Mouse (Mus musculus): Measurements from ENCODE around the gene Usp44. TPM values are rescaled to one million over a fixed set of nuclear protein-coding genes. Genes with fewer than 3 reads are reported as not detected.
"Not testable (repeated sequence)": the region's sequence is repeated elsewhere in the genome, so short reads cannot be mapped to it uniquely, and the experiment has no call there.

The Usp44 gene
- polyA plus RNA-seq (2015; fragmentation: Nextera tagmentation; extraction: Ambion mirVana): 0.12 TPM in 1 of 2 replicates, not detected in the other

DNA sequence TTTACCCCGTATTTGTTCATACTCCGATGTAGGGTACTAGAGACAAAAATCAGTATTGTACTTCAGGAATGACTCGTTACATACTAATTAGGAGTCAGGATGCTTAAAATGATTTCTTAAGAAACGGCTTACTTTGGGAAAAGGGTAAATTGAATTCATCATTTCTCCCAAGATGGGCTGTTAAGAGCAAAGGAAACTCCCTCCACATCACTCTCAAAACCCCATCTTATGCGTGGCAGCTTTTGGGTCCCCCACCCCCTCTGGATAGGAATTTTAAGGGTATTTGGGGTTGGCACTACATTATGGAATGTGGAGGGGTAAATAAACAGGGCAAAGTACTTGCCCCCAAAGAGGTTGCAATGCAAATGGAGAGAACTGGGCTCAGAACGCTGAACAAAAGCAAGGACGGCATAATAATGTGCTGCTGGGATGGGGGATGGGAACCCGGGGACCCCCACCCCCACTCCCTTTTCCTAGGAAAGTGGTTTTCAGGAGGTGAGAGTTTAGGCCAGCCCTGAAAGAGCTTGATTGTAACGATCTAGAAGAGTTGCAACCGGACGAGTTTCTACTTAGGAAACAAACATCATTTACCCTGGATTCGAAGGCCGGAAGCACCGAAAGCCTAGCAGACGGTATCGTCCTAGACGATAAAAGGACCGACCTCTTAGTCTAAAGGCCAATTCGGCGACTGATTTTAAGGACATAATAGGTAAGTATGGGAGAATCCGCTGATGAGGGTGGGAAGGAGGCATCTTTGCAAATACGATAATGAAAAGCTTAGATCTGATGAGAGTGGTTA lies at the start of gene Usp44:
Usp44 (plus strand) TSS at position 625 of the 799 bp plus-strand sequence.
- Histone ChIP-seq H3K9ac (replicated peaks; ENCODE audit: low read depth) (no peak within 1 kb of the TSS), H3K4me2 (replicated peaks; ENCODE audit: low read depth, low read length) (peak within 1 kb of the TSS; percentile 27), H3K4me1 (ENCODE audit: insufficient read depth, low read depth, low read length) (peaks cover 9% of the 10 kb centered on the region), H3K27ac (ENCODE audit: low read length) (no peak within 1 kb of the TSS), H3K4me3 (ENCODE audit: low read depth, low read length) (peak within 1 kb of the TSS; percentile 12), H3K36me3 (ENCODE audit: insufficient read depth, low read length) (no peaks in the 10 kb centered on the region), H3K9me3 (ENCODE audit: low read length) (no peaks in the 10 kb centered on the region), H3K27me3 (replicated peaks; ENCODE audit: insufficient read depth, low read length) (peaks cover 35% of the 10 kb centered on the region)
- DNase-seq (ENCODE audit: low spot score) (no peak), ATAC-seq (no peak)
- WGBS: 14% methylated on average over 22 of the region's 22 CpGs
- TF ChIP-seq CTCF (IDR thresholded peaks at IDR 0.05) (no peak), EP300 (IDR thresholded peaks at IDR 0.05) (no peak)

DNA sequence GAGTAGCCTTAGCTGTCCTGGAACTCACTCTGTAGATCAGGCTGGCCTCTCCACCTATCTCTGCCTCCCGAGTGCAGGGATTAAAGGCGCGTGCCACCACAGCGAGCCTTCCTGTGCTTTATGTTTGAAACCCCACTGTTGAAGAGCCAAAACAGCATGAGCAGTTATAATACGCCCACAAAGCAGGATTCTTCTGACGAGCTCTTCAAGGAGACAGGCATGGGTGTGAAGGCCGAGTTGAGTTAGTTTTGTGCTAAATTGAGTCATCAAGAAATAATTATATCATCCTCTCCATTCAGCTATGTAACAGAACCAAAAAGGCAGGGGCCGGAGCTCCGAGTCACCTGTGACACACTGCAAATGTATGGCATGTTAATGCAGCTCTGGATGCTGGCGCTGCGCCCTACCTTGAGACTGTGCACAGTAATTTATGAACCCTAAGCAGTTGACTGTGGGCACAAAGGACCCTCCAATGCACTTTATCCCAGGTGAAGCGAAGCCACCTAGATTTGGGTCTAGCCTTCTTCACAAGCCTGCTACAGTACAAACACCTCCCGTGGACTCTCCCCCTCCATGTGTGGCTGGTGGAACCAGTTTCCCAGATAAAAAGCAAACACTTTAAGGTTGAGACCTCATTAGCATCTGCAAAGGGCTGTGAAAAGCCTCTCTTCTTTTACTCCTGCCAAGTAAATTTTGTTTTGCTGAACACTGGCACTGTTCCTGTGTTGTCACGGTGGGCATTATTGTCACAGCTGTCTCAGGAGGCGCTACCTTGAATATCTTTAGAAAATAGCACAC lies 47.9 kb upstream of the Usp44 start:
- DNase-seq (ENCODE audit: low spot score) (peak; percentile 60), ATAC-seq (peak; percentile 48; the same call in 1 of the 2 replicates)
- Histone ChIP-seq H3K4me2 (replicated peaks; ENCODE audit: low read depth, low read length) (no peak overlapping the region), H3K27ac (ENCODE audit: low read length) (no peak overlapping the region), H3K9ac (replicated peaks; ENCODE audit: low read depth) (no peak overlapping the region), H3K27me3 (replicated peaks; ENCODE audit: insufficient read depth, low read length) (no peaks in the 10 kb centered on the region), H3K4me3 (ENCODE audit: low read depth, low read length) (no peak overlapping the region), H3K9me3 (ENCODE audit: low read length) (no peaks in the 10 kb centered on the region), H3K4me1 (ENCODE audit: insufficient read depth, low read depth, low read length) (no peaks in the 10 kb centered on the region), H3K36me3 (ENCODE audit: insufficient read depth, low read length) (no peaks in the 10 kb centered on the region)
- TF ChIP-seq EP300 (IDR thresholded peaks at IDR 0.05) (no peak), CTCF (IDR thresholded peaks at IDR 0.05) (no peak)
- 52% methylated on average over 15 of the region's 15 CpGs for WGBS

DNA sequence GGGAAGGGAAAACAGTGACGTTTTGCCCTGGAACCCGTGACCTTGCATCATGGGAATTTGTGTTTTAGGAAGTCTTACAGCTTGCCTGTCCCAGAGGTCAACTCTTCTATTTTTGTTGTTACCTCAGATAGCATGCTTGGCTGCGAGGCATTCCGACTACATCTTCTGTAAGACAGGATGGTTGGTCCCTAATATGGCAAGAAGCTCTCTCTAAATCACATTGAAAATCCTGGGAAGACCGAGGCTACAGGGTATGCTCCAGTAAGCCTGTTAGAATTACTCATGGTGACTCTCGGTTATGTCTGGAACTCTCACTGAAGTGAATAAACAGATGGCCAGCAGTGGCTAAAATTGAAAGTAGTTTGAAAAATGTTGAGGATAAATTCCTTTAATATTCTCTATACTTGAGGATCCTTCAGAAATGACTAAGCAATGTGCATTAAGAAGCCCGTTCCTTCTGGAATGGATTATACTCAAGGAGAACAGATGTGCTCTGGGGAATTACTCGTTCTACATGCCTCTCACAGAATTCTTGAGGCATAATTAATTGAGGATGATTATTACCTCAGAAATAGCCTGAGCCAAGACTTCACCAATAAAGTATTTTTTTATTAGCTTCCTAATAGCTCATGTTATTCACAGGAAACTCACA lies 31.5 kb upstream of the Usp44 start:
- Histone ChIP-seq H3K4me1 (ENCODE audit: insufficient read depth, low read depth, low read length) (no peaks in the 10 kb centered on the region), H3K9ac (replicated peaks; ENCODE audit: low read depth) (no peak overlapping the region), H3K9me3 (ENCODE audit: low read length) (no peaks in the 10 kb centered on the region), H3K27ac (ENCODE audit: low read length) (no peak overlapping the region), H3K27me3 (replicated peaks; ENCODE audit: insufficient read depth, low read length) (no peaks in the 10 kb centered on the region), H3K4me3 (ENCODE audit: low read depth, low read length) (no peak overlapping the region), H3K36me3 (ENCODE audit: insufficient read depth, low read length) (no peaks in the 10 kb centered on the region), H3K4me2 (replicated peaks; ENCODE audit: low read depth, low read length) (no peak overlapping the region)
- TF ChIP-seq EP300 (IDR thresholded peaks at IDR 0.05): peak; percentile 21; the same call in 1 of the 2 replicates
- no peak for TF ChIP-seq CTCF (IDR thresholded peaks at IDR 0.05)
- DNase-seq (ENCODE audit: low spot score) (peak; percentile 26), ATAC-seq (no peak)
- WGBS: 55% methylated on average over 8 of the region's 8 CpGs

DNA sequence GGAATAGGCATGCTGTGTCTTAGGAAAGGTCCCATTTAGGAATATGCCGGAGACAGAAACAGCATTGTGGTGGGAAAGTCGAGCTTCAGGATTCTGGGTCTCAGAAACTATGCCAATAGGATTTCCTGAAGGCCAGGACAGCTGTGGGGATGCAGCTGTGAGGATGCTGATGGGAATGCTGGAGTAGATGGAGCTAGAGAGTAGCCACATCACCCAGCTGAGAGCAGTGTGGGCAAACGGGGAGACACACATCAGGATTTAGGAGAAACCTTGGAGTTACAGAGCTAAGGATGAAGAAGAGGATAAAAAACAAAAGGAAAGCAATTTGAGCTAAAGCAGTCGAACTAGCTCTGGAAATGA lies 31.0 kb upstream of the Usp44 start:
- no peak overlapping the region for H3K27ac ChIP-seq (ENCODE audit: low read length)
- no peak overlapping the region for H3K4me2 ChIP-seq (replicated peaks; ENCODE audit: low read depth, low read length)
- H3K9me3 ChIP-seq (ENCODE audit: low read length): no peaks in the 10 kb centered on the region
- WGBS: 64% methylated on average over 4 of the region's 4 CpGs
- no peak for DNase-seq (ENCODE audit: low spot score)
- H3K27me3 ChIP-seq (replicated peaks; ENCODE audit: insufficient read depth, low read length): no peaks in the 10 kb centered on the region
- H3K4me3 ChIP-seq (ENCODE audit: low read depth, low read length): no peak overlapping the region
- no peaks in the 10 kb centered on the region for H3K4me1 ChIP-seq (ENCODE audit: insufficient read depth, low read depth, low read length)
- TF ChIP-seq CTCF (IDR thresholded peaks at IDR 0.05) (no peak), EP300 (IDR thresholded peaks at IDR 0.05) (no peak)
- H3K36me3 ChIP-seq (ENCODE audit: insufficient read depth, low read length): no peaks in the 10 kb centered on the region
- no peak overlapping the region for H3K9ac ChIP-seq (replicated peaks; ENCODE audit: low read depth)
- no peak for ATAC-seq

DNA sequence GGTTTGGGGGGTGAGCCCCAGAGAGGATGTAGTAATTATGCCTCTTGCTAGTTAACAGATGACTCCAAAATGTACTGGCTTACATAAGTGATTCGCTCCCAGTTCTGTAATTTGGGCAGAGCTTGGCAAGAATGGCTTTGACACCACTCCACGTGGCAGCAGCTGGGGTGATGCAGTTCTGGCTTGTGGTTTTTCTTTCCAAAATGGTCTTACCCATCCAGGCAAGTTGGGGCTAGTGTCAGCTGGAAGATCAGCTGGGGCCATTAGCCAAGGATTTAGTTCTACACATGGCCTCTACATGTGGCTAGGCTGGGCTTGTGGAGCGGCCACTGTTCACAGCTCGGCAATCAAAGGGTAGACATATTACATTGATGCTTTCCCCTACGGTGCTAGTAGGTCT lies 30.5 kb upstream of the Usp44 start:
- Histone ChIP-seq H3K27me3 (replicated peaks; ENCODE audit: insufficient read depth, low read length) (no peaks in the 10 kb centered on the region), H3K4me1 (ENCODE audit: insufficient read depth, low read depth, low read length) (no peaks in the 10 kb centered on the region), H3K4me2 (replicated peaks; ENCODE audit: low read depth, low read length) (no peak overlapping the region), H3K27ac (ENCODE audit: low read length) (no peak overlapping the region), H3K9me3 (ENCODE audit: low read length) (no peaks in the 10 kb centered on the region), H3K4me3 (ENCODE audit: low read depth, low read length) (no peak overlapping the region), H3K36me3 (ENCODE audit: insufficient read depth, low read length) (no peaks in the 10 kb centered on the region), H3K9ac (replicated peaks; ENCODE audit: low read depth) (no peak overlapping the region)
- WGBS: 89% methylated on average over 5 of the region's 5 CpGs
- ATAC-seq: no peak
- DNase-seq (ENCODE audit: low spot score): no peak
- TF ChIP-seq CTCF (IDR thresholded peaks at IDR 0.05): no peak
- no peak for TF ChIP-seq EP300 (IDR thresholded peaks at IDR 0.05)

GRCm38 (mm10) chr10:93803199-93803598 lies 28.2 kb upstream of the Usp44 start:
- H3K4me3 ChIP-seq (ENCODE audit: low read depth, low read length): no peak overlapping the region
- no peaks in the 10 kb centered on the region for H3K27me3 ChIP-seq (replicated peaks; ENCODE audit: insufficient read depth, low read length)
- H3K36me3 ChIP-seq (ENCODE audit: insufficient read depth, low read length): no peaks in the 10 kb centered on the region
- 57% methylated on average over 6 of the region's 6 CpGs for WGBS
- no peaks in the 10 kb centered on the region for H3K4me1 ChIP-seq (ENCODE audit: insufficient read depth, low read depth, low read length)
- no peak for ATAC-seq
- no peak overlapping the region for H3K9ac ChIP-seq (replicated peaks; ENCODE audit: low read depth)
- TF ChIP-seq CTCF (IDR thresholded peaks at IDR 0.05) (no peak), EP300 (IDR thresholded peaks at IDR 0.05) (no peak)
- H3K9me3 ChIP-seq (ENCODE audit: low read length): no peaks in the 10 kb centered on the region
- H3K27ac ChIP-seq (ENCODE audit: low read length): no peak overlapping the region
- no peak overlapping the region for H3K4me2 ChIP-seq (replicated peaks; ENCODE audit: low read depth, low read length)
- DNase-seq (ENCODE audit: low spot score): no peak

GRCm38 (mm10) chr10:93809438-93809837 lies 21.9 kb upstream of the Usp44 start:
- H3K9ac ChIP-seq (replicated peaks; ENCODE audit: low read depth); H3K27me3 ChIP-seq (replicated peaks; ENCODE audit: insufficient read depth, low read length); DNase-seq (ENCODE audit: low spot score); H3K9me3 ChIP-seq (ENCODE audit: low read length); H3K4me1 ChIP-seq (ENCODE audit: insufficient read depth, low read depth, low read length); H3K4me3 ChIP-seq (ENCODE audit: low read depth, low read length); ATAC-seq; H3K4me2 ChIP-seq (replicated peaks; ENCODE audit: low read depth, low read length); H3K27ac ChIP-seq (ENCODE audit: low read length); H3K36me3 ChIP-seq (ENCODE audit: insufficient read depth, low read length): not testable (repeated sequence)
- 93% methylated on average over 8 of the region's 8 CpGs for WGBS

All from lung, postnatal 0 days (tissue).